Mouse (Mus musculus) c-Kit-positive CD71-positive TER-119-negative erythroid progenitor cells, embryonic 14.5 days (primary cell): ENCODE data around the gene Alox5.
"Not testable (repeated sequence)": the region's sequence is repeated elsewhere in the genome, so short reads cannot be mapped to it uniquely, and the experiment has no call there.

Experiments
- DNase-seq: peaks from one replicate; pipeline ENCODE4 v3.0.0-alpha.2; 2013; ENCODE audit warnings: low read depth

Alox5 gene

GRCm38 (mm10) chr6:116460544-116461283 is at the start of gene Alox5:
Gene Alox5, minus strand, starts transcription at chr6:116461178.
- no peak for DNase-seq

- not testable (repeated sequence) for DNase-seq
These were observed 45.5 kb upstream of the Alox5 start, which contains the start of gene Olfr212 for GRCm38 (mm10) chr6:116506302-116507003. Gene Olfr212, plus strand, starts transcription at chr6:116506516.

GRCm38 (mm10) chr6:116495960-116496359 is 35.0 kb upstream of the Alox5 start:
- no peak for DNase-seq

DNA sequence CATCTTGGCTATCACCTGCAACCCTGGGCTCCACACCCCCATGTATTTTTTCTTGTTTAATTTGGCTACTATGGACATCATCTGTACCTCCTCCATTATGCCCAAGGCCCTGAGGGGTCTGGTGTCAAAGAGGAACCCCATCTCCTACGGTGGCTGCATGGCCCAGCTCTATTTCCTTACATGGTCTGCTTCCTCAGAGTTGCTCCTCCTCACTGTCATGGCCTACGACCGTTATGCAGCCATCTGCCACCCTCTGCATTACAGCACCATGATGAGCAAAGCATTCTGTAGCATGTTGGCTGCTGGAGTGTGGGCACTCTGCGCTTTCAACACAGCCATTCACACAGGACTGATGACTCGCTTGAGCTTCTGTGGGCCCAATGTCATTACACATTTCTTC is 32.8 kb upstream of the Alox5 start:
- no peak for DNase-seq

GRCm38 (mm10) chr6:116488791-116489190 is 27.8 kb upstream of the Alox5 start, which contains the start of gene Olfr211:
Gene Olfr211, plus strand, starts transcription at chr6:116489091.
- no peak for DNase-seq

DNA sequence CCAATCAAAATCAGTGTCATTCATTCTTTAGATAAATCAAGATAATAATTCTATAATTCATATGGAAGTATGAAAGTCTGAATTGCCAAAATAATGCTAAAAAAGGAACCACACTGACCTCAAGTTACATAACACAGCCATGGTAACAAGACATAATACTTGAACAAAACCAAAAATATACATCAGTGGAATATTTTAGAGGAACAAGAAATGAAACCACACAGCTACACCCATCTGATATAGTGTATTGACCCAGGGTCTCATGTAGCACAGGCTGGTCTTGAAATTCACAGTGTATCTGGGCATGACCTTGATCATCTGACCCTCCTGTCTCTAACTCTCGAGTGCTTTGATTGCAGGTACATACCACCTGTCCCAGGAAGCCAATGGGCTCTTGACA is 25.9 kb upstream of the Alox5 start:
- DNase-seq = no peak

DNA sequence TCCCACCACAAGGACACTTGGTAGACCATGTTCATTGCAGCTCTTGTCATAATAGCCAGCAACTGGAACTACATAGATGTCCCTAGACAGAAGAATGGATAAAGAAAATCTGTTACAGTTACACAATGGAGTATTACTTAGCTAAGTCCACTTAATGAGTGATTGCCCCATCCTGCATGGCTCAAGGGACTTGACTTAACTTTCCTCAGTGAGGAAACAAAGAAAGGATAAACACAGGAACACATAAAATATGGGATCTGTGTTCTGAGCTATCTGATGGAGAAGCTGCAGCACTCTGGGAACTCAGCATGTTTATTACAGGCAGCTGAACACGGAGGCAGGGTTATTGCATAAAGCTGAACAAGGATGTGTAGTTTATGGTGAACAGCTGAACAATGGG is 24.1 kb upstream of the Alox5 start:
- no peak for DNase-seq

DNA sequence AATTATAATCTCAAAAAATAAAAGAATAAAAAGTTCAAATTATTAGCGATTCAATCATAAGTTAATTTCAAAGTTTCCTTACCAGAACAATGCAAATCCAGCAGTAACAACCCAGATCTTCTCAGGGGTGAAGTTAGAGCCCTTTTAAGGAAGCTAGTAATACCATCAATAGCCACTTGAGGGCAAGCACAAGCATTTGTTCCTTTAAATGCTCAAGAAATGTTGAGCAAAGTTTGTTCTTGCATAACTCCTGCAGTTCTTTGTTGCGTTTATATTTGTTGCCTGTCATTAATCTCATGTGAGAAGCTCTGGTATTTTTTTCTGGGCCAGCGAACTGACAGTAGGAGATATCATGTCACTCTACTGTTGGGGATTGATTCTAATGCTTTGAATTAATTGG is 7.1 kb upstream of the Alox5 start:
- DNase-seq = no peak

DNA sequence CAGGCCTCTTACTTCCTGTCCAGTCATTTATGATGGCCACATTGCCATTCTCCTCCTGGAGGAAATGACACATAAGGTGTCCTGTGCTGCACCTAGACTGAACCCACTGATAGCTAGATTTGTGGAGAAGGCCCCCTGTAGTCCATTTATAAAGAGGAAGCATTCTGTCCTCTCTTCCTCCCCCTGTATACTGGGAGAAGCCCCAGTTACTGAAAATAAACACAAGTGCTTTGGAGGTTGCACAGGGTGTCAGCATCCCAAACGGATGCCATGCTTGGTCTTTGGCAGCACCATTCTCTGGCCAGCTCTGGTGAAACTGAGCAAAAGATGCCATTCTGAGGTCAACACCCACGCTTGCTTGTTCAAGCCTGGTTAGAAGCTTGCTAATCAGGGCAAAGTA is 1.7 kb downstream of the Alox5 start:
- no peak for DNase-seq

GRCm38 (mm10) chr6:116458728-116459127 is 2.2 kb downstream of the Alox5 start:
- DNase-seq = no peak

GRCm38 (mm10) chr6:116456482-116456881 is 4.5 kb downstream of the Alox5 start:
- no peak for DNase-seq

GRCm38 (mm10) chr6:116455781-116456180 is 5.2 kb downstream of the Alox5 start:
- DNase-seq = no peak

GRCm38 (mm10) chr6:116440849-116441248 is 20.1 kb downstream of the Alox5 start:
- no peak for DNase-seq

- DNase-seq = no peak
These were observed 20.5 kb downstream of the Alox5 start for GRCm38 (mm10) chr6:116440447-116440846.

GRCm38 (mm10) chr6:116439531-116439930 is 21.4 kb downstream of the Alox5 start:
- DNase-seq = no peak

DNA sequence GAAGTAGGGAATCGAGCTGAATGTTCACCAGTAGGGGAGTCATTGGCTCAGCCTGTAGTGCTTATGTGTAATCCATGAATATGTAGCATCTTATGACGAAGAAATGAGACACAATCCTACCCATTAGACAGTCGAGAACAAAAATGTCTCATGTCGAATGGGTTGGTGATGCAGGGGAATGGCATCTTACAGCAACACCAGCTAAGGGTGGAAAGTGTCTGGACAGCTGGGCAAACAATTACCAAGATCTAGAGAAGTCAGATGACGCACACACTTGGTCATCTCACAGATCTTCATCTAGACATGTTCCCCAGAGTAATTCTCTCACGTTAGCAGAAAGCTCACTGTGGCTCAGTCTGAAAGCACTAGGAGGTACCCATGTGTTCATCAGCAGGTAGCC is 22.1 kb downstream of the Alox5 start:
- DNase-seq = no peak

DNA sequence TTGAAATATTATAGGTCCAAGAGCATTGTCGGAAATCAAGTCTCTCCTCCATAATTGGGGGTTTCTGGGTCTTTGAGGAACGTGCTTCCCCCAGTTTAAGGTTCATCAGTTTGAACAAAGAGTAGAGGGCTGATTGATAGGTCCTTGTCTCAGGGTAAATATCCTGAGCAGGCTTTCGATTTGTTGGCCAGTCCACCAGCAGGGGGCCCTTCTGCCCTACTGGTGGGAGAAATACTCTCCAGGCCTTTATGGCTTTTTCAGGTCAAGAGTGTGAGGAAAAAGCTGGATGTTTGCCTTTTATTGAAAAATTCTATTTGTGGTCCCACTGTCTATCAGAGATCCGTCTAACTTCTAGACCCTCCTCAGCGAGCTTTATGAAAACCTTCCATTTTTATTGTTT is 32.7 kb downstream of the Alox5 start:
- peak; percentile 15 for DNase-seq

DNA sequence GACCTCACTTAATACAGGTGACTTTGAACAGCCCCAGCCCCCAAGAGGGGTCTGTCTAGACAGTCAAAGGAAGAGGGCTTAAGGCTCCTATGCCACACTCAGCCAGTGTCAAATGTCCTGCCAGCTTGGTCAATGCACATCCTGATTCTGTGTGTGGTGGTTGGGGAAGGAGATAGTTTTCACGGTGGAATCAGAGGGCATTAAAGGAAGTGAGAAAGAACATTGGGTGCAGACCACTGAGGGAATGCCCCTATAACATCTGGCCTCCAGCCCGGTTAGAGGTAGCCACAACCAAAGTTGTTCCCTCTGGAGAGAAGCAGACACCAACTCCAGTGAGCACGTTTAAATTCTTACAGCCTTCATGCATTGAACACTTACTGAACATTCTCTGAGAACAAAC is 33.4 kb downstream of the Alox5 start:
- DNase-seq = no peak

DNA sequence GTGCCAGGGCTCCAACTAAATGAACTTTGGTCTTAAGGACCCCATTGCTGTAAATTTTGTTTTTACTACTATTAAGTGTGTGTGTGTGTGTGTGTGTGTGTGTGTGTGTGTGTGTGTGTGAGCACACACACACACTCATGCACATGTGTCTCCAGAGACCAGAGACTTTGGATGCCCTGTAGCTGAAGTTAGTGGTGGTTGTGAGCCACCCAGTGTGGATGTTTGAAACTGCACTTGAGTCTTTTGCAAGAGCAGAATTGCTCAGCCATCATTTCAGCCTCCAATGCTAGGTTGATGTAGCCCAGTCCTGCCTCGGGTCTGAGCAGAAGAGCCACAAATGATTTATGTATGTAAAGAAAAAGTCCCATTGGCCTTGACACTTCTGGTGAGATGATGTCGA is 37.3 kb downstream of the Alox5 start:
- no peak for DNase-seq

GRCm38 (mm10) chr6:116422991-116423390 is 38.0 kb downstream of the Alox5 start:
- DNase-seq = no peak

GRCm38 (mm10) chr6:116420271-116420670 is 40.7 kb downstream of the Alox5 start:
- DNase-seq = no peak

- DNase-seq = no peak
These were observed 41.3 kb downstream of the Alox5 start for GRCm38 (mm10) chr6:116419699-116420098.

GRCm38 (mm10) chr6:116418487-116418886 is 42.5 kb downstream of the Alox5 start:
- DNase-seq = no peak
